Mouse (Mus musculus) frontal cortex, postnatal 36 days (tissue): Measurements from ENCODE around the gene Hes2.

Source experiments
- DNase-seq, 2 experiments: peaks; one replicate each; pipeline ENCODE4 v3.0.0; 2022; ENCODE audit warnings: low spot score in 2 of 2

Gene Hes2

GRCm38 (mm10) chr4:152185510-152186204 is 27.0 kb downstream of the Hes2 start:
- no peak for DNase-seq

- no peak for DNase-seq
Measured at GRCm38 (mm10) chr4:152186205-152187082, 27.8 kb downstream of the Hes2 start.

GRCm38 (mm10) chr4:152187142-152187541 is 28.5 kb downstream of the Hes2 start:
- DNase-seq, result no peak

GRCm38 (mm10) chr4:152188651-152189050 is 30.0 kb downstream of the Hes2 start:
- DNase-seq, result no peak

GRCm38 (mm10) chr4:152189071-152189470 is 30.4 kb downstream of the Hes2 start:
- no peak for DNase-seq

GRCm38 (mm10) chr4:152189691-152190090 is 31.0 kb downstream of the Hes2 start:
- no peak for DNase-seq

- no peak for DNase-seq
Measured at GRCm38 (mm10) chr4:152190096-152190653, 31.5 kb downstream of the Hes2 start.

- DNase-seq, result no peak
Measured at GRCm38 (mm10) chr4:152190701-152191100, 32.0 kb downstream of the Hes2 start.

- no peak for DNase-seq
Measured at GRCm38 (mm10) chr4:152192569-152192968, 33.9 kb downstream of the Hes2 start.

- no peak for DNase-seq
Measured at GRCm38 (mm10) chr4:152194476-152195175, 36.0 kb downstream of the Hes2 start.

GRCm38 (mm10) chr4:152196276-152196675 is 37.6 kb downstream of the Hes2 start:
- DNase-seq, result no peak

- DNase-seq, result no peak
Measured at GRCm38 (mm10) chr4:152197545-152197944, 38.9 kb downstream of the Hes2 start.

GRCm38 (mm10) chr4:152199617-152200016 is 41.0 kb downstream of the Hes2 start:
- no peak for DNase-seq

- DNase-seq, result no peak
Measured at GRCm38 (mm10) chr4:152201492-152201891, 42.8 kb downstream of the Hes2 start.

GRCm38 (mm10) chr4:152202418-152202817 is 43.8 kb downstream of the Hes2 start:
- no peak for DNase-seq

- DNase-seq, result peak; percentile 62 to 71
Measured at GRCm38 (mm10) chr4:152202905-152203304, 44.2 kb downstream of the Hes2 start.

GRCm38 (mm10) chr4:152204663-152205062 is 46.0 kb downstream of the Hes2 start:
- DNase-seq, result no peak

- no peak for DNase-seq
Measured at GRCm38 (mm10) chr4:152206199-152206598, 47.5 kb downstream of the Hes2 start.

- no peak for DNase-seq
Measured at GRCm38 (mm10) chr4:152209623-152210022, 51.0 kb downstream of the Hes2 start.
